Mouse (Mus musculus): ENCODE data around the gene Pomt2. TPM values are rescaled to one million over a fixed set of nuclear protein-coding genes. Genes with fewer than 3 reads are reported as not detected.

Pomt2 gene
- polyA plus RNA-seq, 1 experiment from 2014 or later: 16.6 TPM

GRCm38 (mm10) chr12:87137439-87138341 lies 10.1 kb downstream of the Pomt2 start:
- no peaks in the 10 kb centered on the region for H3K27me3 ChIP-seq (ENCODE audit: control insufficient read depth, insufficient read depth, low read length)
- peak overlapping the region; percentile 39; the same call in 1 of the 2 replicates for H3K27ac ChIP-seq (replicated peaks; ENCODE audit: low read depth, low read length)
- DNase-seq (peak; percentile 58), ATAC-seq (ENCODE audit: low FRiP score, low TSS enrichment) (peak; percentile 70)
- H3K4me1 ChIP-seq (ENCODE audit: control insufficient read depth, insufficient read depth, low read length): 0 out of 2 replicates have a peak, but pooled peaks cover 3% of the 10 kb centered on the region
- 40% methylated on average over 15 of the region's 15 CpGs for WGBS
- H3K9ac ChIP-seq (replicated peaks; ENCODE audit: low read length): no peak overlapping the region
- peaks cover 13% of the 10 kb centered on the region; the same call in 1 of the 2 replicates for H3K36me3 ChIP-seq (ENCODE audit: control insufficient read depth, insufficient read depth, low read length)
- H3K4me3 ChIP-seq (replicated peaks; ENCODE audit: low read depth, low read length): no peak overlapping the region
- H3K4me2 ChIP-seq (ENCODE audit: low read length): no peak overlapping the region
- H3K9me3 ChIP-seq (ENCODE audit: control insufficient read depth, low read length): no peaks in the 10 kb centered on the region

DNA sequence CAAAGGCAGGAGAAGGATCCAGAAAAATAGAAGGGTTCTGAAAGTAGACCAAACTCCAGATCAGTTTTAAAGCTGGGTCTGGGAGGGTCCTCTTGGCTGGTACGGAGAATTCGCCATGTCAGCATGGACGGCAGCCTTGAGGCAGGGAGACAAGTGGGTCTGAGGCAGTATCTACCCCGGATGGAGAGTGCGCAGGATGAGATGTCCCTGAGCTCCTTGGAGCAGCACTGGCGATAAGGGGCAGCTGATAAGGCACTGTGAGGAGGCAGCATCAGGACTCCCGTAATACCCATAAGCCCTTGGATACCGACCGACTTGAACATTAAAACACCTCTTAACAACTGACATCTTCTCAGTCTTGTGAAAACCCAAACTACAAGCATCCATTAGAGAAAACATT lies 15.0 kb downstream of the Pomt2 start:
- Histone ChIP-seq H3K9ac (replicated peaks; ENCODE audit: low read length) (no peak overlapping the region), H3K36me3 (ENCODE audit: control insufficient read depth, insufficient read depth, low read length) (peaks cover 31% of the 10 kb centered on the region; the same call in 1 of the 2 replicates), H3K4me3 (replicated peaks; ENCODE audit: low read depth, low read length) (no peak overlapping the region), H3K9me3 (ENCODE audit: control insufficient read depth, low read length) (no peaks in the 10 kb centered on the region), H3K27ac (replicated peaks; ENCODE audit: low read depth, low read length) (no peak overlapping the region), H3K27me3 (ENCODE audit: control insufficient read depth, insufficient read depth, low read length) (no peaks in the 10 kb centered on the region), H3K4me2 (ENCODE audit: low read length) (no peak overlapping the region), H3K4me1 (ENCODE audit: control insufficient read depth, insufficient read depth, low read length) (0 out of 2 replicates have a peak, but pooled peaks cover 2% of the 10 kb centered on the region)
- ATAC-seq (ENCODE audit: low FRiP score, low TSS enrichment) (no peak), DNase-seq (no peak)
- WGBS: 94% methylated on average over 9 of the region's 9 CpGs

GRCm38 (mm10) chr12:87132210-87132609 lies 15.6 kb downstream of the Pomt2 start:
- Histone ChIP-seq H3K9ac (replicated peaks; ENCODE audit: low read length) (no peak overlapping the region), H3K9me3 (ENCODE audit: control insufficient read depth, low read length) (no peaks in the 10 kb centered on the region), H3K4me3 (replicated peaks; ENCODE audit: low read depth, low read length) (no peak overlapping the region), H3K4me1 (ENCODE audit: control insufficient read depth, insufficient read depth, low read length) (no peaks in the 10 kb centered on the region), H3K27me3 (ENCODE audit: control insufficient read depth, insufficient read depth, low read length) (no peaks in the 10 kb centered on the region), H3K27ac (replicated peaks; ENCODE audit: low read depth, low read length) (no peak overlapping the region), H3K4me2 (ENCODE audit: low read length) (no peak overlapping the region), H3K36me3 (ENCODE audit: control insufficient read depth, insufficient read depth, low read length) (peaks cover 36% of the 10 kb centered on the region; the same call in 1 of the 2 replicates)
- WGBS: 93% methylated on average over 6 of the region's 6 CpGs
- ATAC-seq (ENCODE audit: low FRiP score, low TSS enrichment) (no peak), DNase-seq (no peak)

GRCm38 (mm10) chr12:87131619-87132018 lies 16.1 kb downstream of the Pomt2 start:
- H3K36me3 ChIP-seq (ENCODE audit: control insufficient read depth, insufficient read depth, low read length): peaks cover 42% of the 10 kb centered on the region; the same call in 1 of the 2 replicates
- no peak overlapping the region for H3K4me3 ChIP-seq (replicated peaks; ENCODE audit: low read depth, low read length)
- WGBS: 64% methylated on average over 3 of the region's 3 CpGs
- H3K4me2 ChIP-seq (ENCODE audit: low read length): no peak overlapping the region
- no peak overlapping the region for H3K9ac ChIP-seq (replicated peaks; ENCODE audit: low read length)
- no peaks in the 10 kb centered on the region for H3K4me1 ChIP-seq (ENCODE audit: control insufficient read depth, insufficient read depth, low read length)
- H3K27ac ChIP-seq (replicated peaks; ENCODE audit: low read depth, low read length): no peak overlapping the region
- ATAC-seq (ENCODE audit: low FRiP score, low TSS enrichment): no peak
- no peaks in the 10 kb centered on the region for H3K9me3 ChIP-seq (ENCODE audit: control insufficient read depth, low read length)
- peak; percentile 65 for DNase-seq
- no peaks in the 10 kb centered on the region for H3K27me3 ChIP-seq (ENCODE audit: control insufficient read depth, insufficient read depth, low read length)

DNA sequence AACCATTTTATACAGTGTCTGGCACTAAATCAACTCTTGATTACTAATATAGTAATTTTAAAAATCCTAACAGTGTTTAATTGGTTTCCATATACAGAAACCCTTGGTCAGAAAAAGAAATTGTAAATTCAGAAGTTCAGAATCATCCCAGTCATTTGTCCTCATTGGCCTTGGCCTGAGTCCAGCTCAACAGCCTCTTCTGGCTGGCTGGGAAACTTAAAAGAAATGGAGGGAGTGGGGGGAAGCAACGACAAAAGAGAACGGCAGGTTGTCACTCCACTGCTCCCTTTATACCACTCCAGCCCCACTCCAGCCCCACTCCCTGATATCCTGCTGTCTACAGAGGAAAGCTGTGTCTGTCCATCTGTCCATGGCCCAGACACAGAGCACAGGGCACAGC lies 16.6 kb downstream of the Pomt2 start:
- DNase-seq: peak; percentile 7

DNA sequence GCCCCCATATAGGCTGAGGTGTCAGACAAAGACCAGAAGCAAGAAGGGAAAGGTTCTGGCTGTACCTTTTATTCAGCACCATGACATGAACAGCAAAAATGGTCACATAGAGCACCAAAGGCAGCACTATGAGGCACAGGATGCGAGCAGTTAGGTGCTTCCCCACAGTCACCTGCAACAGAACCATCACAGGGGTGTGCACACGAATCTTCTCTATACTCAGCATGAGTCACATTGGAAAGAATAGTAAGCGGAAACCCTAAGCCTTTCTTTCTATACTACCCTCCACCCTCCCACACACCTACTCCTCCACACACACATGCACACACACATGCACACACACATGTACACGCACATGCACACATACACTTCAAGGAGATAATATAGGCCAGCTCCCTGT lies 17.5 kb downstream of the Pomt2 start:
- H3K4me2 ChIP-seq (ENCODE audit: low read length): no peak overlapping the region
- H3K27ac ChIP-seq (replicated peaks; ENCODE audit: low read depth, low read length): no peak overlapping the region
- WGBS: 96% methylated on average over 4 of the region's 4 CpGs
- no peaks in the 10 kb centered on the region for H3K4me1 ChIP-seq (ENCODE audit: control insufficient read depth, insufficient read depth, low read length)
- no peak overlapping the region for H3K9ac ChIP-seq (replicated peaks; ENCODE audit: low read length)
- no peaks in the 10 kb centered on the region for H3K9me3 ChIP-seq (ENCODE audit: control insufficient read depth, low read length)
- peaks cover 47% of the 10 kb centered on the region; the same call in 1 of the 2 replicates for H3K36me3 ChIP-seq (ENCODE audit: control insufficient read depth, insufficient read depth, low read length)
- ATAC-seq (ENCODE audit: low FRiP score, low TSS enrichment): no peak
- no peaks in the 10 kb centered on the region for H3K27me3 ChIP-seq (ENCODE audit: control insufficient read depth, insufficient read depth, low read length)
- no peak for DNase-seq
- no peak overlapping the region for H3K4me3 ChIP-seq (replicated peaks; ENCODE audit: low read depth, low read length)

More for the DNA sequence above, 16.6 kb downstream of the Pomt2 start:
- H3K4me1 ChIP-seq (ENCODE audit: control insufficient read depth, insufficient read depth, low read length): no peaks in the 10 kb centered on the region
- no peak overlapping the region for H3K4me2 ChIP-seq (ENCODE audit: low read length)
- no peak overlapping the region for H3K9ac ChIP-seq (replicated peaks; ENCODE audit: low read length)
- H3K4me3 ChIP-seq (replicated peaks; ENCODE audit: low read depth, low read length): no peak overlapping the region
- 58% methylated on average over 2 of the region's 2 CpGs for WGBS
- no peak overlapping the region for H3K27ac ChIP-seq (replicated peaks; ENCODE audit: low read depth, low read length)
- peaks cover 42% of the 10 kb centered on the region; the same call in 1 of the 2 replicates for H3K36me3 ChIP-seq (ENCODE audit: control insufficient read depth, insufficient read depth, low read length)
- H3K9me3 ChIP-seq (ENCODE audit: control insufficient read depth, low read length): no peaks in the 10 kb centered on the region
- no peaks in the 10 kb centered on the region for H3K27me3 ChIP-seq (ENCODE audit: control insufficient read depth, insufficient read depth, low read length)
- ATAC-seq (ENCODE audit: low FRiP score, low TSS enrichment): no peak

DNA sequence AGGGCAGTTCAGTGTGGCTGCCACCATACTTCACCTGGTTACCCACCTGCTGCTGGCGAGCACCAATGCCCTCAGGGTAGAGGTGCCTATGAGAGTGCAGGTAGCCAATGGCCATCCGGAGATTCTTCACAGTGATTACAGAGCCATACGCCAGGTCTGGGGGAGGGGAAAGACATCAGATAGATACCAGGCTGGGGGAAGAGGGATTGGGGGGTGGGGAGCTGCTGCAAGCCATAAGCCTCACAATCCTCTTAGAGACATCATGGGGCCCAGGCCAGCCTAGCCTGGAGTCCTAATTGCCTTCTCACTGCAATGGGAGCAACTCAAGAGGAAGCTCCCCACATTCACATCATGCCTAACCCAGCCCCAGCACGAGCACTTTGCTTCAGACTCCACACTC lies 20.5 kb downstream of the Pomt2 start:
- Histone ChIP-seq H3K27me3 (ENCODE audit: control insufficient read depth, insufficient read depth, low read length) (no peaks in the 10 kb centered on the region), H3K27ac (replicated peaks; ENCODE audit: low read depth, low read length) (no peak overlapping the region), H3K9ac (replicated peaks; ENCODE audit: low read length) (no peak overlapping the region), H3K36me3 (ENCODE audit: control insufficient read depth, insufficient read depth, low read length) (peaks cover 55% of the 10 kb centered on the region), H3K4me1 (ENCODE audit: control insufficient read depth, insufficient read depth, low read length) (no peaks in the 10 kb centered on the region), H3K4me2 (ENCODE audit: low read length) (no peak overlapping the region), H3K9me3 (ENCODE audit: control insufficient read depth, low read length) (no peaks in the 10 kb centered on the region), H3K4me3 (replicated peaks; ENCODE audit: low read depth, low read length) (no peak overlapping the region)
- no peak for ATAC-seq (ENCODE audit: low FRiP score, low TSS enrichment)
- no peak for DNase-seq
- WGBS: 54% methylated on average over 4 of the region's 4 CpGs

- no peak for ATAC-seq (ENCODE audit: low FRiP score, low TSS enrichment)
- H3K27ac ChIP-seq (replicated peaks; ENCODE audit: low read depth, low read length): no peak overlapping the region
- H3K27me3 ChIP-seq (ENCODE audit: control insufficient read depth, insufficient read depth, low read length): no peaks in the 10 kb centered on the region
- no peak overlapping the region for H3K4me2 ChIP-seq (ENCODE audit: low read length)
- peaks cover 71% of the 10 kb centered on the region for H3K36me3 ChIP-seq (ENCODE audit: control insufficient read depth, insufficient read depth, low read length)
- no peaks in the 10 kb centered on the region for H3K4me1 ChIP-seq (ENCODE audit: control insufficient read depth, insufficient read depth, low read length)
- H3K4me3 ChIP-seq (replicated peaks; ENCODE audit: low read depth, low read length): no peak overlapping the region
- WGBS: over 99% methylated on average over 4 of the region's 4 CpGs
- H3K9me3 ChIP-seq (ENCODE audit: control insufficient read depth, low read length): no peaks in the 10 kb centered on the region
- H3K9ac ChIP-seq (replicated peaks; ENCODE audit: low read length): no peak overlapping the region
- no peak for DNase-seq
Measured at GRCm38 (mm10) chr12:87121918-87122589, 25.7 kb downstream of the Pomt2 start.

All from midbrain, embryonic 14.5 days (tissue).